Mouse (Mus musculus) E14TG2a.4 (cell line): ENCODE results near the gene Rhox6.

Experiments
- CTCF ChIP-seq: conservative IDR thresholded peaks from 2 replicates; pipeline ENCODE4 v1.5.1; 2014; ENCODE audit warnings: low read length
- NANOG ChIP-seq: IDR thresholded peaks from 2 replicates; pipeline ENCODE4 v1.6.1; 2014; ENCODE audit warnings: borderline replicate concordance, low read length, mixed read lengths
- POU5F1 ChIP-seq: IDR thresholded peaks from 2 replicates; pipeline ENCODE4 v1.6.1; 2014; ENCODE audit warnings: low read length, borderline replicate concordance

DNA sequence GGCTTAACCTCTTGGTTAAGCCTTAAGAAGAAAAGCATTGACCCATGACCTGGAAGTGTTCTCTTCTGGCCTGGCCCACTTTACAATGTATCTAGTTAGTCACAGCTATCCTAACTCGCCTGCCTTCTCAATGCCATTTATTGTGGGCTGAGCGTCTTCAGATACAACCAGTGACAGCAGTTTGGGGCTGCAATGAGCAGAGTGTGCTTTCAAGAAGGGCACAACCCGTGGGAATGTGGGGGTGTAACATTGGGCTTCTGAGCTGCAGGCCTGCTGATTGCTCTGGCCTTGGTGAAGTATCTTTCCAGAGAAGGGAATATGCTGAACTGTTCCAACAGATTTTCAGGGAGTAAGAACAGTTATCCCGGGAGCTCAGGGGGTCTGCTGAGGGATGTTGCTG lies 52.1 kb downstream of the Rhox6 start, which contains the start of gene Rhox8:
- no peak for TF ChIP-seq CTCF
- no peak for TF ChIP-seq NANOG
- no peak for TF ChIP-seq POU5F1
